Mouse (Mus musculus) stomach, embryonic 16.5 days (tissue): Measurements from ENCODE around the gene Kxd1. TPM values are rescaled to one million over a fixed set of nuclear protein-coding genes. Genes with fewer than 3 reads are reported as not detected.
A peak's percentile ranks its signal among the peaks of the same experiment; 100 is the strongest.

ENCODE experiments used
- ATAC-seq: fragments of 200-750 bp; cut with Nextera tagmentation; 2 replicates; pipeline ENCODE4 v1.8.0; 2017; ENCODE audit warnings: moderate number of reproducible peaks, moderate TSS enrichment; ENCODE audit not compliant: insufficient read depth, low FRiP score
- H3K27ac ChIP-seq: fragments of 300-500 bp; sonication (generic); 2 replicates; pipeline ENCODE4 v1.5.1; 2014; ENCODE audit warnings: low read length
- H3K27me3 ChIP-seq: fragments of 300-500 bp; sonication (generic); 2 replicates; pipeline ENCODE4 v1.6.1; 2014; ENCODE audit warnings: low read length, control low read depth, mixed read lengths; ENCODE audit not compliant: control insufficient read depth, insufficient read depth
- H3K36me3 ChIP-seq: fragments of 300-500 bp; sonication (generic); 2 replicates; pipeline ENCODE4 v1.6.1; 2014; ENCODE audit warnings: low read length; ENCODE audit not compliant: control insufficient read depth, insufficient read depth
- H3K4me1 ChIP-seq: fragments of 300-500 bp; sonication (generic); 2 replicates; pipeline ENCODE4 v1.6.1; 2014; ENCODE audit warnings: low read length, control low read depth, mixed read lengths; ENCODE audit not compliant: control insufficient read depth, insufficient read depth
- H3K4me2 ChIP-seq: fragments of 300-500 bp; sonication (generic); 2 replicates; pipeline ENCODE4 v1.6.1; 2014; ENCODE audit warnings: low read depth, low read length, mixed read lengths
- H3K4me3 ChIP-seq: fragments of 300-500 bp; sonication (generic); replicated peaks from 2 replicates; pipeline ENCODE4 v1.5.1; 2014; ENCODE audit warnings: mild to moderate bottlenecking, low read length
- H3K9ac ChIP-seq: fragments of 300-500 bp; sonication (generic); 2 replicates; pipeline ENCODE4 v1.6.1; 2014; ENCODE audit warnings: low read length
- H3K9me3 ChIP-seq: fragments of 300-500 bp; sonication (generic); replicated peaks from 2 replicates; pipeline ENCODE4 v1.6.1; 2016; ENCODE audit warnings: low read length, control low read depth; ENCODE audit not compliant: control insufficient read depth
- WGBS: fragments of 180-500 bp; shearing (Covaris S2); extraction: QIAGEN DNeasy Blood & Tissue Kit; methylation state at CpG from one replicate; pipeline ENCODE4 v1.1.7; 2014; 5-methylcytosine and 5-hydroxymethylcytosine counted together
- polyA plus RNA-seq: library from polyadenylated mRNA; unstranded; fragments of >200 nt; fragmentation: Nextera tagmentation; extraction: Ambion mirVana; gene quantifications from 2 replicates; pipeline ENCODE4 v1.2.1, GENCODE M21; 2015

Kxd1 gene
- polyA plus RNA-seq, 1 experiment from 2014 or later: 53.9 TPM

GRCm38 (mm10) chr8:70469295-70469916 lies 58.4 kb downstream of the Kxd1 start:
- H3K9ac ChIP-seq: no peak overlapping the region
- WGBS: 40% methylated on average over 10 of the region's 10 CpGs
- no peaks in the 10 kb centered on the region for H3K27me3 ChIP-seq
- no peak overlapping the region for H3K4me2 ChIP-seq
- H3K36me3 ChIP-seq: no peaks in the 10 kb centered on the region
- no peaks in the 10 kb centered on the region for H3K9me3 ChIP-seq
- H3K4me1 ChIP-seq: peaks cover 13% of the 10 kb centered on the region
- no peak overlapping the region for H3K27ac ChIP-seq
- ATAC-seq: 0 out of 2 replicates have a peak, but pooled peaks have one; percentile 38
- H3K4me3 ChIP-seq: no peak overlapping the region

GRCm38 (mm10) chr8:70468733-70469132 lies 59.0 kb downstream of the Kxd1 start:
- H3K4me2 ChIP-seq: no peak overlapping the region
- H3K4me1 ChIP-seq: peaks cover 13% of the 10 kb centered on the region
- no peak for ATAC-seq
- no peaks in the 10 kb centered on the region for H3K27me3 ChIP-seq
- H3K9me3 ChIP-seq: no peaks in the 10 kb centered on the region
- no peak overlapping the region for H3K9ac ChIP-seq
- no peak overlapping the region for H3K27ac ChIP-seq
- H3K4me3 ChIP-seq: no peak overlapping the region
- H3K36me3 ChIP-seq: no peaks in the 10 kb centered on the region
- 87% methylated on average over 4 of the region's 4 CpGs for WGBS

- Histone ChIP-seq H3K27ac (no peak overlapping the region), H3K9me3 (no peaks in the 10 kb centered on the region), H3K4me2 (no peak overlapping the region), H3K36me3 (no peaks in the 10 kb centered on the region), H3K27me3 (no peaks in the 10 kb centered on the region), H3K4me1 (peaks cover 13% of the 10 kb centered on the region), H3K9ac (no peak overlapping the region), H3K4me3 (no peak overlapping the region)
- ATAC-seq: no peak
- 59% methylated on average over 1 of the region's 1 CpGs for WGBS
Measured at GRCm38 (mm10) chr8:70467907-70468306, 59.8 kb downstream of the Kxd1 start.

GRCm38 (mm10) chr8:70467229-70467725 lies 60.5 kb downstream of the Kxd1 start:
- H3K27ac ChIP-seq: no peak overlapping the region
- H3K4me3 ChIP-seq: no peak overlapping the region
- H3K4me2 ChIP-seq: no peak overlapping the region
- no peaks in the 10 kb centered on the region for H3K27me3 ChIP-seq
- WGBS: 70% methylated on average over 5 of the region's 5 CpGs
- H3K36me3 ChIP-seq: no peaks in the 10 kb centered on the region
- no peaks in the 10 kb centered on the region for H3K9me3 ChIP-seq
- H3K9ac ChIP-seq: no peak overlapping the region
- ATAC-seq: no peak
- peaks cover 13% of the 10 kb centered on the region for H3K4me1 ChIP-seq

GRCm38 (mm10) chr8:70466771-70467170 lies 61.0 kb downstream of the Kxd1 start:
- 66% methylated on average over 11 of the region's 11 CpGs for WGBS
- peaks cover 13% of the 10 kb centered on the region for H3K4me1 ChIP-seq
- no peak for ATAC-seq

GRCm38 (mm10) chr8:70466305-70466704 lies 61.5 kb downstream of the Kxd1 start:
- no peak overlapping the region for H3K4me2 ChIP-seq
- peaks cover 13% of the 10 kb centered on the region for H3K4me1 ChIP-seq
- WGBS: 91% methylated on average over 4 of the region's 4 CpGs
- no peak for ATAC-seq
- H3K9ac ChIP-seq: no peak overlapping the region
- H3K27ac ChIP-seq: no peak overlapping the region
- no peak overlapping the region for H3K4me3 ChIP-seq
- H3K36me3 ChIP-seq: no peaks in the 10 kb centered on the region
- H3K27me3 ChIP-seq: no peaks in the 10 kb centered on the region
- H3K9me3 ChIP-seq: no peaks in the 10 kb centered on the region

More at GRCm38 (mm10) chr8:70466771-70467170, 61.0 kb downstream of the Kxd1 start:
- Histone ChIP-seq H3K4me3 (no peak overlapping the region), H3K9ac (no peak overlapping the region), H3K36me3 (no peaks in the 10 kb centered on the region), H3K27me3 (no peaks in the 10 kb centered on the region), H3K9me3 (no peaks in the 10 kb centered on the region), H3K27ac (no peak overlapping the region), H3K4me2 (no peak overlapping the region)

- H3K9ac ChIP-seq: no peak overlapping the region
- no peaks in the 10 kb centered on the region for H3K27me3 ChIP-seq
- no peaks in the 10 kb centered on the region for H3K36me3 ChIP-seq
- H3K9me3 ChIP-seq: no peaks in the 10 kb centered on the region
- H3K27ac ChIP-seq: no peak overlapping the region
- ATAC-seq: no peak
- no peak overlapping the region for H3K4me2 ChIP-seq
- peaks cover 13% of the 10 kb centered on the region for H3K4me1 ChIP-seq
- WGBS: 97% methylated on average over 4 of the region's 4 CpGs
- H3K4me3 ChIP-seq: no peak overlapping the region
Measured at GRCm38 (mm10) chr8:70465701-70466100, 62.1 kb downstream of the Kxd1 start.

- WGBS: 89% methylated on average over 6 of the region's 6 CpGs
- Histone ChIP-seq H3K4me1 (peaks cover 10% of the 10 kb centered on the region), H3K36me3 (no peaks in the 10 kb centered on the region), H3K4me2 (no peak overlapping the region), H3K9ac (no peak overlapping the region), H3K27me3 (no peaks in the 10 kb centered on the region), H3K9me3 (no peaks in the 10 kb centered on the region), H3K4me3 (no peak overlapping the region), H3K27ac (no peak overlapping the region)
- no peak for ATAC-seq
Measured at GRCm38 (mm10) chr8:70464162-70464561, 63.6 kb downstream of the Kxd1 start.

GRCm38 (mm10) chr8:70463306-70463705 lies 64.5 kb downstream of the Kxd1 start:
- H3K27me3 ChIP-seq: no peaks in the 10 kb centered on the region
- H3K27ac ChIP-seq: no peak overlapping the region
- no peak overlapping the region for H3K4me2 ChIP-seq
- ATAC-seq: no peak
- no peaks in the 10 kb centered on the region for H3K36me3 ChIP-seq
- H3K9me3 ChIP-seq: no peaks in the 10 kb centered on the region
- H3K9ac ChIP-seq: no peak overlapping the region
- no peak overlapping the region for H3K4me3 ChIP-seq
- WGBS: 84% methylated on average over 4 of the region's 4 CpGs
- H3K4me1 ChIP-seq: peaks cover 10% of the 10 kb centered on the region
